Mouse (Mus musculus) ES-Bruce4 (cell line): ENCODE results near the gene Vps8. TPM values are rescaled to one million over a fixed set of nuclear protein-coding genes. Genes with fewer than 3 reads are reported as not detected.

Experiments
- H3K27ac ChIP-seq: 2 replicates; pipeline ENCODE4 v1.5.1; 2012; ENCODE audit warnings: low read length, inconsistent platforms; ENCODE audit not compliant: insufficient read depth
- H3K27me3 ChIP-seq: 2 replicates; pipeline ENCODE4 v1.6.1; 2012; ENCODE audit warnings: mild to moderate bottlenecking, low read length, inconsistent platforms; ENCODE audit not compliant: control insufficient read depth, poor library complexity, insufficient read depth, severe bottlenecking
- H3K36me3 ChIP-seq: 2 replicates; pipeline ENCODE4 v1.6.1; 2012; ENCODE audit warnings: inconsistent platforms, mild to moderate bottlenecking, low read length, moderate library complexity; ENCODE audit not compliant: control insufficient read depth, poor library complexity, insufficient read depth, severe bottlenecking
- H3K4me1 ChIP-seq: one replicate; pipeline ENCODE4 v1.8.1; 2011; ENCODE audit warnings: low read length; ENCODE audit not compliant: control insufficient read depth, insufficient read depth
- H3K4me3 ChIP-seq: 2 replicates; pipeline ENCODE4 v1.5.1; 2011; ENCODE audit warnings: low read depth, mild to moderate bottlenecking, low read length
- H3K9ac ChIP-seq: 2 replicates; pipeline ENCODE4 v1.6.1; 2012; ENCODE audit warnings: low read depth, mild to moderate bottlenecking, inconsistent platforms; ENCODE audit not compliant: poor library complexity, severe bottlenecking
- H3K9me3 ChIP-seq: replicated peaks from 2 replicates; pipeline ENCODE4 v1.6.1; 2012; ENCODE audit warnings: mild to moderate bottlenecking, low read length, inconsistent platforms; ENCODE audit not compliant: control insufficient read depth, poor library complexity, insufficient read depth, severe bottlenecking
- CTCF ChIP-seq: IDR thresholded peaks from one replicate; pipeline ENCODE4 v1.8.1; 2011; ENCODE audit warnings: low read depth, low read length
- EP300 ChIP-seq: IDR thresholded peaks from 2 replicates; pipeline ENCODE4 v1.6.1; 2011; ENCODE audit warnings: low read depth, low read length; ENCODE audit not compliant: insufficient read depth
- POLR2A ChIP-seq: IDR thresholded peaks from one replicate; pipeline ENCODE4 v1.8.1; 2011; ENCODE audit warnings: low read length; ENCODE audit not compliant: insufficient read depth
- polyA plus RNA-seq: library from polyadenylated mRNA; stranded (reverse); fragments of >200 nt; gene quantifications from 2 replicates; pipeline ENCODE4 v1.2.4, GENCODE M21; 2011; ENCODE audit warnings: low read depth; ENCODE audit not compliant: missing spikeins, insufficient read depth, insufficient read length

Gene Vps8
- polyA plus RNA-seq, 1 experiment: 25.4 TPM

- TF ChIP-seq EP300: no peak
- no peak for TF ChIP-seq CTCF
- TF ChIP-seq POLR2A: no peak
- H3K27ac ChIP-seq: no peak overlapping the region
Observed at GRCm38 (mm10) chr16:21547446-21547845, 124.5 kb downstream of the Vps8 start.

GRCm38 (mm10) chr16:21549751-21550150 is 126.8 kb downstream of the Vps8 start:
- Histone ChIP-seq H3K9me3 (no peaks in the 10 kb centered on the region), H3K27me3 (no peaks in the 10 kb centered on the region), H3K36me3 (no peaks in the 10 kb centered on the region), H3K9ac (no peak overlapping the region), H3K4me3 (no peak overlapping the region), H3K4me1 (no peaks in the 10 kb centered on the region), H3K27ac (no peak overlapping the region)
- TF ChIP-seq EP300: no peak
- no peak for TF ChIP-seq POLR2A
- no peak for TF ChIP-seq CTCF

More at GRCm38 (mm10) chr16:21547446-21547845, 124.5 kb downstream of the Vps8 start:
- no peak overlapping the region for H3K9ac ChIP-seq
- no peaks in the 10 kb centered on the region for H3K27me3 ChIP-seq
- H3K4me3 ChIP-seq: no peak overlapping the region
- no peaks in the 10 kb centered on the region for H3K36me3 ChIP-seq
- H3K4me1 ChIP-seq: no peaks in the 10 kb centered on the region
- H3K9me3 ChIP-seq: no peaks in the 10 kb centered on the region

- Histone ChIP-seq H3K4me3 (no peak overlapping the region), H3K36me3 (no peaks in the 10 kb centered on the region)
Observed at GRCm38 (mm10) chr16:21550453-21550852, 127.5 kb downstream of the Vps8 start.

GRCm38 (mm10) chr16:21553506-21553905 is 130.6 kb downstream of the Vps8 start:
- TF ChIP-seq EP300 (no peak), POLR2A (no peak), CTCF (no peak)
- Histone ChIP-seq H3K4me3 (no peak overlapping the region), H3K9me3 (no peaks in the 10 kb centered on the region), H3K27me3 (no peaks in the 10 kb centered on the region), H3K9ac (no peak overlapping the region), H3K36me3 (no peaks in the 10 kb centered on the region), H3K27ac (no peak overlapping the region), H3K4me1 (no peaks in the 10 kb centered on the region)

More at GRCm38 (mm10) chr16:21550453-21550852, 127.5 kb downstream of the Vps8 start:
- Histone ChIP-seq H3K27ac (no peak overlapping the region), H3K9ac (no peak overlapping the region), H3K9me3 (no peaks in the 10 kb centered on the region), H3K4me1 (no peaks in the 10 kb centered on the region), H3K27me3 (no peaks in the 10 kb centered on the region)
- no peak for TF ChIP-seq POLR2A
- no peak for TF ChIP-seq CTCF
- TF ChIP-seq EP300: no peak

GRCm38 (mm10) chr16:21562625-21563300 is 139.8 kb downstream of the Vps8 start:
- Histone ChIP-seq H3K9me3 (no peaks in the 10 kb centered on the region), H3K4me1 (no peaks in the 10 kb centered on the region), H3K27me3 (no peaks in the 10 kb centered on the region), H3K27ac (no peak overlapping the region), H3K9ac (no peak overlapping the region), H3K36me3 (no peaks in the 10 kb centered on the region), H3K4me3 (no peak overlapping the region)
- TF ChIP-seq CTCF (no peak), EP300 (no peak), POLR2A (no peak)

- no peak overlapping the region for H3K9ac ChIP-seq
- no peaks in the 10 kb centered on the region for H3K27me3 ChIP-seq
- no peak for TF ChIP-seq POLR2A
- no peak for TF ChIP-seq EP300
- no peak for TF ChIP-seq CTCF
- no peaks in the 10 kb centered on the region for H3K36me3 ChIP-seq
- H3K4me1 ChIP-seq: no peaks in the 10 kb centered on the region
- H3K4me3 ChIP-seq: no peak overlapping the region
- no peaks in the 10 kb centered on the region for H3K9me3 ChIP-seq
- H3K27ac ChIP-seq: no peak overlapping the region
Observed at GRCm38 (mm10) chr16:21563322-21563721, 140.4 kb downstream of the Vps8 start.
